Mouse (Mus musculus) embryo, embryonic 11.5 days (tissue): Measurements from ENCODE around the gene Itm2c.

Experiments used
- DNase-seq: peaks from one replicate; pipeline ENCODE4 v3.0.0-alpha.2; 2012; ENCODE audit warnings: low read depth, low spot score

Gene Itm2c

GRCm38 (mm10) chr1:85933631-85934465 lies 39.8 kb downstream of the Itm2c start:
- no peak for DNase-seq

GRCm38 (mm10) chr1:85934560-85934959 lies 40.5 kb downstream of the Itm2c start:
- DNase-seq: no peak

- no peak for DNase-seq
Measured at GRCm38 (mm10) chr1:85935148-85935852, 41.2 kb downstream of the Itm2c start.

- no peak for DNase-seq
Measured at GRCm38 (mm10) chr1:85936265-85936664, 42.2 kb downstream of the Itm2c start.

GRCm38 (mm10) chr1:85937323-85937722 lies 43.2 kb downstream of the Itm2c start:
- no peak for DNase-seq

GRCm38 (mm10) chr1:85942318-85942717 lies 48.2 kb downstream of the Itm2c start:
- no peak for DNase-seq

- DNase-seq: no peak
Measured at GRCm38 (mm10) chr1:85949085-85949684, 55.1 kb downstream of the Itm2c start.

GRCm38 (mm10) chr1:85955150-85955549 lies 61.1 kb downstream of the Itm2c start:
- DNase-seq: no peak

- DNase-seq: no peak
Measured at GRCm38 (mm10) chr1:85957290-85957689, 63.2 kb downstream of the Itm2c start.

- no peak for DNase-seq
Measured at GRCm38 (mm10) chr1:85957942-85958619, 64.0 kb downstream of the Itm2c start.
